Mouse (Mus musculus): ENCODE measurements at regions not wholly inside any gene's neighbourhood (a gene's known extent, or its start where the extent isn't known, plus 50 kb on each side); places are given as distances from the start of the nearest gene placed in this dataset.

DNA sequence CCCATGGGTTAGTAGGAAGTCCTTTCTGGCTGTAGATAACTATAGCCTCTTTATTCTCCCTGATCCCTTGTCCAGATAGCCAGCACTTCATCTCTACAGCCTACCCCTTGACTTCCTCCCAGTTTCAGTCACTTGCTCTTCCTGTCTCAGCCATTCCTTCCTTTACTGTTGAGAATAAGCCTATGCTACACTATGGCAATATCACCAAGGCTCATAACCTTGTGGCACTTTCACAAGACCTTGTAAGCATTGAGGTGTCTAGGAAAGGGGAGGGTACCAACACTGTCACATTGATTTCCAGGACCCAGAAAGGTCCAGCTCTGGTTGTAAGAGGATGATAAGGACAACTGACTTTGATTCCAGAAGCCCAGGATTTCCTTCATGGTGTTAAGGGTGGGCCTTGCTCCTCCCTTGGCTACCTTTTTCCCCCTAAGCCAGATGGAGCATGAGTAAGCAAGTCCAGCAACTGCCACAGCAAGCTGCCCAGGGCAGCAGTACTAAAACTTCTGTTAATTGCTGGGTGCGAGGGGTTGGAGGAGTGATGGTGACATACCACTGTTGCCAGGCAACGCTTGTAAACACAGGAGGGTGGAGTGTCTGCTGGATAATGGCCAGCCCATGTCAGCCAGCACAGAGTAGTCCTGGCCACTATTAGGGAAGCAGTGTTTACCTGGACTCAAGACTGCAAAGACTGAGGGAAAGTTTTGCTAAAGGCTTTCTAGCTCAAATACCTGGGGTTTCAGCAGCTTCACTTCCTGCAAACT, 75.7 kb downstream of the Ankrd16 start:
- 26% methylated on average over 2 of the region's 2 CpGs for WGBS
- no peaks in the 10 kb centered on the region for H3K9me3 ChIP-seq (replicated peaks)
- no peak overlapping the region for H3K4me2 ChIP-seq
- H3K4me1 ChIP-seq (replicated peaks), result peaks cover 9% of the 10 kb centered on the region
- H3K9ac ChIP-seq, result no peak overlapping the region
- H3K27me3 ChIP-seq (replicated peaks), result no peaks in the 10 kb centered on the region
- no peak overlapping the region for H3K27ac ChIP-seq (ENCODE audit: poor library complexity, severe bottlenecking)
- peak; percentile 74; the same call in 1 of the 2 replicates for ATAC-seq (ENCODE audit: insufficient number of reproducible peaks, low FRiP score)
- H3K4me3 ChIP-seq, result no peak overlapping the region
- no peaks in the 10 kb centered on the region for H3K36me3 ChIP-seq

GRCm38 (mm10) chr2:11869983-11870382, 92.3 kb downstream of the Ankrd16 start:
- ATAC-seq (ENCODE audit: insufficient number of reproducible peaks, low FRiP score), result no peak
- Histone ChIP-seq H3K9me3 (replicated peaks) (peaks cover 4% of the 10 kb centered on the region; the same call in 1 of the 2 replicates), H3K9ac (no peak overlapping the region), H3K36me3 (no peaks in the 10 kb centered on the region), H3K27ac (ENCODE audit: poor library complexity, severe bottlenecking) (no peak overlapping the region), H3K27me3 (replicated peaks) (no peaks in the 10 kb centered on the region), H3K4me1 (replicated peaks) (no peaks in the 10 kb centered on the region), H3K4me3 (no peak overlapping the region), H3K4me2 (no peak overlapping the region)
- WGBS, result 33% methylated on average over 2 of the region's 2 CpGs

DNA sequence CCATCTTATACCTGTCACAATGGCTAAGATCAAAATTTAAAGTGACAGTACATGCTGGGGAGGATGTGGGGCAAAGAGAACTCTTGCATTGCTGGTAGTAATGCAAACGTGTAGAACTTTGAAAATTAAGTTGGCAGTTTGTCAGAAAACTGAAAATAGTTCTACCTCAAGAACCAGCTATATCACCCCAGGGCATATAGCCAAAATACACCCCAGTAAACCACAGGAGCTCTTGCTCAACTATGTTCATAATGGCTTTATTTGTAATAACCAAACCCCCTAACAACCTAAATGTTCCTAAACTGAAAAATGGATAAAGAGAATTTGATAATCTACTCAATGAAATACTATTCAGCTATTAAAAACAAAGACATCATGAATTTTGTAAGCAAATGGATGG, 102.3 kb downstream of the Ankrd16 start:
- H3K36me3 ChIP-seq, result no peaks in the 10 kb centered on the region
- peaks cover 3% of the 10 kb centered on the region; the same call in 1 of the 2 replicates for H3K9me3 ChIP-seq (replicated peaks)
- no peak overlapping the region for H3K27ac ChIP-seq (ENCODE audit: poor library complexity, severe bottlenecking)
- H3K9ac ChIP-seq, result no peak overlapping the region
- 31% methylated on average over 1 of the region's 1 CpGs for WGBS
- no peak for ATAC-seq (ENCODE audit: insufficient number of reproducible peaks, low FRiP score)
- no peak overlapping the region for H3K4me3 ChIP-seq
- H3K4me1 ChIP-seq (replicated peaks), result no peaks in the 10 kb centered on the region
- no peaks in the 10 kb centered on the region for H3K27me3 ChIP-seq (replicated peaks)
- no peak overlapping the region for H3K4me2 ChIP-seq

DNA sequence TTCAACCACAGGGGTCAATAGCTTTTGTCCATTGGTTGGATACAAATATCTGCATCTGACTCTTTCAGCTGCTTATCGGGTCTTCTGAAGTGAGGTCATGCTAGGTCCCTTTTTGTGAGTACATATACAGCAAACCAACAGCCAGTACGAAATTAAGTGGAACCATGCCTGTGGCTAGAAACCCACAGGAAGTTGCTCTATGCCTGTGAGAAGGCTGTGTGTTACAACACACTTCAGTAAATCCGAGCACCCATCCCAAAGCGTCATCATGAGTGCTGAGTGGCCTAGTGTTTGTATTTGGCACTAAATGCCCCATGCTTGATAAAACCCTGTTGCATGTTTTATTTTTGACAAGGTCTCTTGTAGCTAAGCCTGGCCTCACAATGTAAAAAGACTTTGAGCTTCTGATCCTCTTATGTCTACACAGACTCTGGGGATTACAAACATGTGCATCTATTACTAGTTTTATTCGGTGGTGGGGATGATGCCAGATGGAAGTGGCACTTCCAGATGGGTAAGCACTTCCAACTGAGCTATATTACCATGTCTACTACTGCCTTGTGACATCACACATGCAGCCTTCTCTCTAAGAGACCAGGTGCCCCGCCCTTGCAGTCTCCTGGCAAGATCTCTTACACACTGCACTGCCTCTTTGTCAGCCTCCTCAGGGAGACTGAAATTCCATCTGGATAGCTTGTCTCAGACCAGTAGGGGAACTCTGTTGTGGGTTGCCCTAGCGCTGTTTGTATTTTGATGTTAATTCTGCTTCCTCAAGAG, 117.3 kb downstream of the Ankrd16 start:
- 67% methylated on average over 7 of the region's 7 CpGs for WGBS
- ATAC-seq (ENCODE audit: insufficient number of reproducible peaks, low FRiP score), result no peak
- Histone ChIP-seq H3K4me1 (replicated peaks) (no peaks in the 10 kb centered on the region), H3K36me3 (no peaks in the 10 kb centered on the region), H3K9me3 (replicated peaks) (no peaks in the 10 kb centered on the region), H3K9ac (no peak overlapping the region), H3K27me3 (replicated peaks) (no peaks in the 10 kb centered on the region), H3K27ac (ENCODE audit: poor library complexity, severe bottlenecking) (no peak overlapping the region), H3K4me2 (no peak overlapping the region), H3K4me3 (no peak overlapping the region)

DNA sequence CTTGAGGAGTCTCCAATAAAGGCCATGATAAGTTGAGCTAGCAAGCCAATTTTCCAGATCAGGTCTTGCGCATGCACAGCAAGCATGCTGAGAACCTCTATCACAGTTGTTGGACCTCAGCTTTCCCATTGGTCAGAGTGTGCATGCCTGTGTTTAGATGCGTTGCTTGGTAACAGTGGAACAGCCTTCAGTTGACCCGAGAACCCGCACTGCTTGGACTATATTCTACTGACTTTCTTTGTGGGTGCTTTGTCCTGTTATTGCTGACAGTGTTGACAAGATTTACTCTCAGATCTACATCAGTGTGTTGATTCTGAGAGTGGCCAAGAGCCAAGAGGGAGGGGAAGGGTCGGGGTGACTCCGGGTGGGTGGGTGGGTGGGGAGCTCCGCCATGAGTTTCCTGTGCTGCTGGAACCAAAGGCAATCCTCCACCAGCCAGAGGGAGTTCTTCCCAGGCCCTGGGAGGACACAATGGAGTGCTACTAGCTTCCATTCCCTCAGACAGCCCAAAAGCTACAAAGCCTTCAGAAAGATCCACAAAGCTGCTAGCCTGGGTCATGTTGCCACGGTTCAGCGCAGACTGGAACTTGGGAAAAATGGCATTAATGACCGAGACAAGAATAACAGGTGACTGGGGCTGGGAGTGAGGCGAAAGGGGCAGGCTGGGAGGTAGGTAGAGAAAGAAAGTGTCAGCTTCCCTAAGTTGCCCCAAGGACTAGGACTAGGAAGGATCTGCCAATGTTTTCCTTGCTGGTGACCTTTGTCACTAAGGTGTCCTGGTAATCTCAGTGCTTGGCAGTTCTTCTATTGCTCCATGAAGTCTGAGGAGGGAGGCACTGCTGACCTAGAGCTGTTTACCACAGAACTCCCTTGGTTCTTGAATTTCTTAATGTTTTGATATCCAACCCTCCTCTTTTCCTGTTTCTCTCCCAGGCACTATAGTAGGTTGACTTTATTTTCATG, 122.3 kb downstream of the Ankrd16 start:
- no peak overlapping the region for H3K4me3 ChIP-seq
- H3K4me1 ChIP-seq (replicated peaks), result no peaks in the 10 kb centered on the region
- no peaks in the 10 kb centered on the region for H3K27me3 ChIP-seq (replicated peaks)
- H3K9me3 ChIP-seq (replicated peaks), result 0 out of 2 replicates have a peak, but pooled peaks cover 4% of the 10 kb centered on the region
- WGBS, result 76% methylated on average over 11 of the region's 11 CpGs
- H3K9ac ChIP-seq, result no peak overlapping the region
- H3K4me2 ChIP-seq, result no peak overlapping the region
- no peak overlapping the region for H3K27ac ChIP-seq (ENCODE audit: poor library complexity, severe bottlenecking)
- no peaks in the 10 kb centered on the region for H3K36me3 ChIP-seq
- no peak for ATAC-seq (ENCODE audit: insufficient number of reproducible peaks, low FRiP score)

DNA sequence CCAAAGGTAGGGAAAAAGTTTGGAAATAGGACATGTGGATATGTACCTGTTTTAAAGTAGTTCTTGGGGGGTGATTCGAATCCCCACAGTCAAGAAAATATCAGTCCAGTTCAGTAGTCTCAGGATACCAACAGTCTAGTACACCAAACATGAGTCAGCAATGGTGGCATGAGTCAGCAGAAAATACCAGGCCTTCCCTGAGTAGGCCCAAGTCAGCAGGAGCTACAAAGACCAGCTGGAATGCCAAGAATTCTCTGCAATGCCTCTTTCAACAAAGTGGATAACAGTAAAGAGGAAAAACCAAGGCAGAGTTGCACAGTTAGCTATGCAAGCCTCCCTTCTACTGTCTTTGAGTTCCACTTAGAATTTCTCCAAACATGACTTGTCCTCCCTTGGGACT, 137.1 kb downstream of the Ankrd16 start:
- peak; percentile 86 for ATAC-seq (ENCODE audit: insufficient number of reproducible peaks, low FRiP score)
- H3K9me3 ChIP-seq (replicated peaks), result no peaks in the 10 kb centered on the region
- no peaks in the 10 kb centered on the region for H3K36me3 ChIP-seq
- no peak overlapping the region for H3K4me2 ChIP-seq
- H3K4me3 ChIP-seq, result no peak overlapping the region
- no peak overlapping the region for H3K27ac ChIP-seq (ENCODE audit: poor library complexity, severe bottlenecking)
- no peaks in the 10 kb centered on the region for H3K27me3 ChIP-seq (replicated peaks)
- WGBS, result 88% methylated on average over 1 of the region's 1 CpGs
- H3K9ac ChIP-seq, result no peak overlapping the region
- no peaks in the 10 kb centered on the region for H3K4me1 ChIP-seq (replicated peaks)

DNA sequence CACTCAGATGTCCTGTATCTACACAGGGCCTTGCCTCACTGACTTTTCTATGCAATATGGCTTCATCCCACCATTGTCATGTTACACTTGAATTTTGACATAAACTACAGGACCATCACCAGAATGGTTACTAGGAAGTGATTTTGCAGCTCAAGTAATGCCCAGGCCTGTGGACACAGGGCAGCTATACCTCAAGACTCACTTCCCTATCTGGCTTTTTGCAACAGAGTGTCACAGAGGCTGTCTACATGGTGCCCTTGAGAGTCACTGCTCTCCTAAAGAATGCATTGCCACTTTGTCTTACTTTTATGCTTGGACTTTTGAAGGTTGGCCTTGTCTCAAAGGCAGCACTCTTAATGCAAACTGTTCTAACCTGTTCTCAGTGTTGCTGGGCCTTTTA, 139.7 kb downstream of the Ankrd16 start:
- Histone ChIP-seq H3K36me3 (no peaks in the 10 kb centered on the region), H3K9ac (no peak overlapping the region), H3K4me2 (no peak overlapping the region), H3K27me3 (replicated peaks) (no peaks in the 10 kb centered on the region), H3K27ac (ENCODE audit: poor library complexity, severe bottlenecking) (no peak overlapping the region), H3K4me1 (replicated peaks) (no peaks in the 10 kb centered on the region), H3K4me3 (no peak overlapping the region), H3K9me3 (replicated peaks) (no peaks in the 10 kb centered on the region)
- no peak for ATAC-seq (ENCODE audit: insufficient number of reproducible peaks, low FRiP score)

GRCm38 (mm10) chr2:11918070-11918469, 140.4 kb downstream of the Ankrd16 start:
- 70% methylated on average over 5 of the region's 5 CpGs for WGBS
- ATAC-seq (ENCODE audit: insufficient number of reproducible peaks, low FRiP score), result no peak
- no peaks in the 10 kb centered on the region for H3K27me3 ChIP-seq (replicated peaks)

GRCm38 (mm10) chr2:11960777-11961176, 183.1 kb downstream of the Ankrd16 start:
- ATAC-seq (ENCODE audit: insufficient number of reproducible peaks, low FRiP score), result no peak
- H3K9ac ChIP-seq, result no peak overlapping the region

More at GRCm38 (mm10) chr2:11918070-11918469, 140.4 kb downstream of the Ankrd16 start:
- H3K4me1 ChIP-seq (replicated peaks), result no peaks in the 10 kb centered on the region
- no peak overlapping the region for H3K27ac ChIP-seq (ENCODE audit: poor library complexity, severe bottlenecking)
- H3K36me3 ChIP-seq, result no peaks in the 10 kb centered on the region
- no peak overlapping the region for H3K4me2 ChIP-seq
- H3K9ac ChIP-seq, result no peak overlapping the region
- no peaks in the 10 kb centered on the region for H3K9me3 ChIP-seq (replicated peaks)
- H3K4me3 ChIP-seq, result no peak overlapping the region

GRCm38 (mm10) chr2:11965374-11965773, 187.7 kb downstream of the Ankrd16 start:
- H3K4me2 ChIP-seq, result no peak overlapping the region
- no peaks in the 10 kb centered on the region for H3K27me3 ChIP-seq (replicated peaks)
- 52% methylated on average over 3 of the region's 3 CpGs for WGBS
- H3K9ac ChIP-seq, result no peak overlapping the region
- H3K27ac ChIP-seq (ENCODE audit: poor library complexity, severe bottlenecking), result no peak overlapping the region
- ATAC-seq (ENCODE audit: insufficient number of reproducible peaks, low FRiP score), result no peak
- H3K4me3 ChIP-seq, result no peak overlapping the region
- H3K4me1 ChIP-seq (replicated peaks), result no peaks in the 10 kb centered on the region
- H3K9me3 ChIP-seq (replicated peaks), result no peaks in the 10 kb centered on the region
- no peaks in the 10 kb centered on the region for H3K36me3 ChIP-seq

More at GRCm38 (mm10) chr2:11960777-11961176, 183.1 kb downstream of the Ankrd16 start:
- Histone ChIP-seq H3K4me3 (no peak overlapping the region), H3K36me3 (no peaks in the 10 kb centered on the region), H3K4me1 (replicated peaks) (no peaks in the 10 kb centered on the region), H3K27me3 (replicated peaks) (no peaks in the 10 kb centered on the region), H3K27ac (ENCODE audit: poor library complexity, severe bottlenecking) (no peak overlapping the region), H3K4me2 (no peak overlapping the region), H3K9me3 (replicated peaks) (no peaks in the 10 kb centered on the region)
- WGBS, result 75% methylated on average over 3 of the region's 3 CpGs

GRCm38 (mm10) chr2:11967001-11967400, 189.3 kb downstream of the Ankrd16 start:
- Histone ChIP-seq H3K9ac (no peak overlapping the region), H3K27ac (ENCODE audit: poor library complexity, severe bottlenecking) (no peak overlapping the region), H3K4me1 (replicated peaks) (no peaks in the 10 kb centered on the region), H3K4me2 (no peak overlapping the region), H3K9me3 (replicated peaks) (no peaks in the 10 kb centered on the region), H3K36me3 (no peaks in the 10 kb centered on the region), H3K27me3 (replicated peaks) (no peaks in the 10 kb centered on the region), H3K4me3 (no peak overlapping the region)
- WGBS, result 68% methylated on average over 2 of the region's 2 CpGs
- ATAC-seq (ENCODE audit: insufficient number of reproducible peaks, low FRiP score), result no peak

All from heart, embryonic 12.5 days (tissue).